Mouse (Mus musculus) kidney, embryonic 14.5 days (tissue): ENCODE results near the gene Fuom. TPM values are rescaled to one million over a fixed set of nuclear protein-coding genes. Genes with fewer than 3 reads are reported as not detected.

Experiments used
- ATAC-seq: fragments of 200-750 bp; cut with Nextera tagmentation; 2 replicates; pipeline ENCODE4 v1.8.0; 2017; ENCODE audit warnings: moderate number of reproducible peaks, mild to moderate bottlenecking, moderate TSS enrichment, moderate library complexity; ENCODE audit not compliant: low FRiP score, low TSS enrichment
- H3K27ac ChIP-seq: fragments of 300-500 bp; sonication (generic); 2 replicates; pipeline ENCODE4 v1.5.1; 2014; ENCODE audit warnings: low read depth, mild to moderate bottlenecking, low read length, moderate library complexity, mixed read lengths
- H3K27me3 ChIP-seq: fragments of 300-500 bp; sonication (generic); 2 replicates; pipeline ENCODE4 v1.6.1; 2014; ENCODE audit warnings: mild to moderate bottlenecking, low read length; ENCODE audit not compliant: control insufficient read depth, insufficient read depth
- H3K36me3 ChIP-seq: fragments of 300-500 bp; sonication (generic); 2 replicates; pipeline ENCODE4 v1.6.1; 2014; ENCODE audit warnings: low read length, mixed read lengths; ENCODE audit not compliant: control insufficient read depth, insufficient read depth
- H3K4me1 ChIP-seq: fragments of 300-500 bp; sonication (generic); 2 replicates; pipeline ENCODE4 v1.6.1; 2014; ENCODE audit warnings: low read length, mixed read lengths; ENCODE audit not compliant: control insufficient read depth, insufficient read depth
- H3K4me2 ChIP-seq: fragments of 300-500 bp; sonication (generic); replicated peaks from 2 replicates; pipeline ENCODE4 v1.6.1; 2014; ENCODE audit warnings: low read depth, mild to moderate bottlenecking, low read length
- H3K4me3 ChIP-seq: fragments of 300-500 bp; sonication (generic); 2 replicates; pipeline ENCODE4 v1.5.1; 2014; ENCODE audit warnings: mild to moderate bottlenecking, low read length
- H3K9ac ChIP-seq: fragments of 300-500 bp; sonication (generic); 2 replicates; pipeline ENCODE4 v1.6.1; 2014; ENCODE audit warnings: low read depth, mild to moderate bottlenecking, low read length, moderate library complexity
- H3K9me3 ChIP-seq: fragments of 300-500 bp; sonication (generic); 2 replicates; pipeline ENCODE4 v1.6.1; 2016; ENCODE audit warnings: low read length; ENCODE audit not compliant: control insufficient read depth
- WGBS: fragments of 180-500 bp; shearing (Covaris S2); extraction: QIAGEN DNeasy Blood & Tissue Kit; methylation state at CpG from one replicate; pipeline ENCODE4 v1.1.7; 2014; 5-methylcytosine and 5-hydroxymethylcytosine counted together
- polyA plus RNA-seq: library from polyadenylated mRNA; unstranded; fragments of >200 nt; fragmentation: Nextera tagmentation; extraction: Ambion mirVana; gene quantifications from 2 replicates; pipeline ENCODE4 v1.2.1, GENCODE M21; 2014

The Fuom gene
- polyA plus RNA-seq, 1 experiment from 2014 or later = 32.4 TPM

DNA sequence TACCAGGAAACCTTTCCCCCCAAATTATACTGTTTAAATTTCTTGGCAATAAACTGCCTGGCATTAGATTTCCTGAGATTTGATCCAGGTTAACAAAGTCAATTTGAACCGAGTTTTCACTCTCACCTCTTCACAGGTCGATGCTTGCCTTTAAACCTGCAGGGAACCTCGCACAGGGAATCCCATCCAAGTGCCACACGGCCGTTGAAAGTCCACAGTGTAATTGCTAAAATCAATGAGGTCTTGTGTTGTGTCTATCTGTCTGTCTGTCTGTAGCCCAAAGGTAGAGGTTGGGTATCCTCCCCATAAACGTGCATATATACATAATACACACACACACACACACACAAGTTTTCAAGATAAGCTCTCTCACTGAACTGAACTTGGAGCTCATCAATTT lies 34.8 kb downstream of the Fuom start:
- H3K27me3 ChIP-seq = peaks cover 11% of the 10 kb centered on the region
- H3K9ac ChIP-seq = no peak overlapping the region
- WGBS = 62% methylated on average over 6 of the region's 6 CpGs
- H3K9me3 ChIP-seq = no peaks in the 10 kb centered on the region
- no peak for ATAC-seq
- H3K27ac ChIP-seq = no peak overlapping the region
- H3K36me3 ChIP-seq = no peaks in the 10 kb centered on the region
- H3K4me2 ChIP-seq = no peak overlapping the region
- H3K4me3 ChIP-seq = no peak overlapping the region
- H3K4me1 ChIP-seq = no peaks in the 10 kb centered on the region

DNA sequence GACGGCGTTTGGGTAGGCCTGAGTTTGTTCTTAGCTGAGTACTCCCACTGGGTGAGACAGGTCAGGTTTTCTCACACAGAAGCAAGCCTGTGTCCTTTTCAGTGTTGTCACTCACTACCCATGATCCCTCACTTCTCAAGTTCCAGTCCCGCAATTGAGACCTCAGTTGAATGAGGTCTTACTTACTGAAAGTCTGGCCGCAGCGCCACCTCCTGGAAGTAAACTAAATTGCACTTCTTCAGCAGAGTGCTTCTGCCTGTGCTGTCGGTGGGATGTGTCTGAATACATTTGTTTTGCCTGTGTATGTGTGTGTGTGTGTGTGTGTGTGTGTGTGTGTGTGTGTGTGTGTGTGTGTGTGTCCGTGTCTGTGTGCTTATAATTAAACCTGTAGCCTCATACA lies 39.1 kb downstream of the Fuom start:
- H3K4me1 ChIP-seq = peaks cover 11% of the 10 kb centered on the region; the same call in 1 of the 2 replicates
- peaks cover 44% of the 10 kb centered on the region for H3K27me3 ChIP-seq
- ATAC-seq = no peak; the same call in 1 of the 2 replicates
- H3K36me3 ChIP-seq = no peaks in the 10 kb centered on the region
- H3K4me2 ChIP-seq = no peak overlapping the region
- no peaks in the 10 kb centered on the region for H3K9me3 ChIP-seq
- H3K27ac ChIP-seq = no peak overlapping the region
- WGBS = 22% methylated on average over 7 of the region's 7 CpGs
- H3K4me3 ChIP-seq = no peak overlapping the region
- H3K9ac ChIP-seq = no peak overlapping the region

DNA sequence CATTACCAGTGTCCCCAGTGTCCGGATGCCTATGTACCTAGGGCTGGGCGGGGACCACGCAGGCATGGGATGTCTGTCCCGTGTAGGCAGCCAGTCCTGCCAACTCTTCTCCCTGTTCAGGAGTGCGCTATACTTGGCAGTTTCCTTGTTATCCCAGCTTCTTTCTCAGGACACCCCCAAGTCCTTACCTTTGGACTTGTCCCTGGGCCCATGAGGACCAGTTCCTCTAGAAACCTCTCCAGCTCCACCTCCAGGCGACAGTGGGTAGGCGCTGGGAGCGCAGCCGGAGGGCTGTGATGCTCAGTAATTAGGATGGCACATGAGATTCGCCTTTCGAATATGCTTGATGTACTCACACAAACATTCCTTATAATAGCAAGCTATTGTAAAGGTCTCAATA lies 39.9 kb downstream of the Fuom start:
- no peak overlapping the region for H3K27ac ChIP-seq
- no peaks in the 10 kb centered on the region for H3K36me3 ChIP-seq
- no peak overlapping the region for H3K4me2 ChIP-seq
- no peaks in the 10 kb centered on the region for H3K9me3 ChIP-seq
- no peak overlapping the region for H3K4me3 ChIP-seq
- peak; percentile 37; the same call in 1 of the 2 replicates for ATAC-seq
- H3K9ac ChIP-seq = no peak overlapping the region
- 14% methylated on average over 11 of the region's 11 CpGs for WGBS
- H3K4me1 ChIP-seq = peaks cover 13% of the 10 kb centered on the region; the same call in 1 of the 2 replicates
- peaks cover 52% of the 10 kb centered on the region for H3K27me3 ChIP-seq

DNA sequence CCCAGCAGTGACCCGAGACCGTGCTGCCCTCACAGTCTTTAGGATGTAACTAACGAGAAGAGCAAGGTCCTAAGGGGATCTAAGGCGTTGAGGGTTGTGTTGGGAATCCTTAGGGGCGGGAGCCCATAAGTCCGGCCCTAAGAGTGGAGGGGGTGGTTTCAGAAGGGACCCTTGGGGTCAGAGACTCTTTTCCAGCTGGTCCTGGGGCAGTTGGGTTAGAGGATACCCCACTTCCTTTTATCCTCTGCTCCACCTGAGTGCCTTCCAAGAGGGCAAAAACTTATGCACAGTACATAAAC lies 40.5 kb downstream of the Fuom start:
- Histone ChIP-seq H3K9me3 (no peaks in the 10 kb centered on the region), H3K9ac (no peak overlapping the region), H3K4me2 (peak overlapping the region; percentile 46), H3K27me3 (peaks cover 57% of the 10 kb centered on the region), H3K4me1 (peaks cover 13% of the 10 kb centered on the region; the same call in 1 of the 2 replicates), H3K36me3 (no peaks in the 10 kb centered on the region), H3K4me3 (peak overlapping the region; percentile 35), H3K27ac (no peak overlapping the region)
- ATAC-seq = no peak
- 4% methylated on average over 6 of the region's 6 CpGs for WGBS

DNA sequence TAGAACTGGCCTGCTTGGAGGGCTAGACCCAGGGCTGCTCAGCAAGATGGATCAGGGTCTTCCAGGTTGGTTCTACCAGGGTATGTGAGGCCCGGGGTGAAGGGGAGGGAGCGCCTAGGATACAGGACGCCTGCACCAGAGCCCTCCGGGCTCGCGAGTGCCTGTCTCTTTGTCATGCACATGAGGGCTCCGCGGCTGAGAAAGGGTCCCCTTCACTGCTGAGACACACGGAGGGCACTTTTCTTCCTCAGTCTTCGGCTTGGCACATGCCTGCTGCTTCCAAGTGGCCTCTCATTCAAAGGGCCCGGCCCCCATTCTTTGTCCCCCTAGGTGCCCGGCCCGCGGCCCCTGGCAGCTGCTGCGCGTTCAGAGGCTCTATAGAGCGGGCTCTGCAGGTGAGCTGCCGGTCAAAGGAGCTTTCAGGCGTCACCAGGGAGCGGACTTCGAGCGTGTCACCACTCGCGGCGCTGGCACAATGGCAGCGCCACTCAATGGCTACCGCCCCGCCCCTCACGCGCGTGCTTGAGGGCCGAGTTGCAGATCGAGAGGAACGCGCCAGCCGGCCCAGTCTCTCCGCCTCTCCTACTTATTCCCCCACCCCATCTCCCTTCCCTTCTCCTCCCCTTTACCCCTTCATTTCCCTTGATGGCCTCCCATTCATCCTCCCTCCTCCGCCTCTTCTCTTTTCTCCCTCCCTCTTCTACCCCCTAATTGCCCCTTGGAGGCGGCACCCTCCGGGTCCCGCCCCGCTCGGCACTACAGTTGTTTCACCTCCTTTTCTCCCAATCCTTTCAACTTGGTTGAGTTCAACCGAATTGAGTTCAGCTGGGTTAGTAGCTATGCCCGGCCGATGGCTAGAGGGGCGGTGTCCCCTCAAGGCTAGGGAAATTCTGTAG lies 41.1 kb downstream of the Fuom start:
- peak overlapping the region; percentile 35 for H3K4me3 ChIP-seq

DNA sequence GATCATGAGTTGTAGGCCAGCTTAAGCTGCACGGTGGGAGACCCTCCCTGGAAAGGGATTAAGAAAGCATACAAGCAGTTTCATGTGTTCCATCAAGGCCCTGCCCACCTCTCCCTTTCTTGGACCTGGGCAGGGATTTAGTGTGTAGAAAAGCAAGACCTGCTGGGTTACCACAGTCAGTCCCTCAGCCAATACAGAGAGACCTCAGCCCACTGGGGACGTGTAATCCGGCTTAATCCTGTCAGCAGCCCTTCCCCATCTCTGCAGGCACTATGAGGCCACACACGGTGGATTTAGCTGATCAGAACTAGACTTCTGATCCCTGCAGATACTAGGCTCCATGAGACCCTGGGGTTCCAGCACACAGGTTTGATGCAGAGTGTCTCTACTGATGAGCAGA lies 42.6 kb downstream of the Fuom start:
- H3K27ac ChIP-seq = no peak overlapping the region
- 56% methylated on average over 4 of the region's 4 CpGs for WGBS
- H3K27me3 ChIP-seq = peaks cover 66% of the 10 kb centered on the region
- peaks cover 13% of the 10 kb centered on the region; the same call in 1 of the 2 replicates for H3K4me1 ChIP-seq
- no peak overlapping the region for H3K4me2 ChIP-seq
- H3K36me3 ChIP-seq = no peaks in the 10 kb centered on the region
- H3K9ac ChIP-seq = no peak overlapping the region
- H3K4me3 ChIP-seq = no peak overlapping the region
- ATAC-seq = no peak
- H3K9me3 ChIP-seq = no peaks in the 10 kb centered on the region

More for the DNA sequence above, 41.1 kb downstream of the Fuom start:
- Histone ChIP-seq H3K4me2 (peak overlapping the region; percentile 46), H3K4me1 (peaks cover 13% of the 10 kb centered on the region; the same call in 1 of the 2 replicates), H3K9me3 (no peaks in the 10 kb centered on the region), H3K36me3 (no peaks in the 10 kb centered on the region), H3K9ac (peak overlapping the region; percentile 14; the same call in 1 of the 2 replicates), H3K27me3 (peaks cover 63% of the 10 kb centered on the region), H3K27ac (no peak overlapping the region)
- 2% methylated on average over 42 of the region's 47 CpGs for WGBS
- ATAC-seq = peak; percentile 13; the same call in 1 of the 2 replicates

DNA sequence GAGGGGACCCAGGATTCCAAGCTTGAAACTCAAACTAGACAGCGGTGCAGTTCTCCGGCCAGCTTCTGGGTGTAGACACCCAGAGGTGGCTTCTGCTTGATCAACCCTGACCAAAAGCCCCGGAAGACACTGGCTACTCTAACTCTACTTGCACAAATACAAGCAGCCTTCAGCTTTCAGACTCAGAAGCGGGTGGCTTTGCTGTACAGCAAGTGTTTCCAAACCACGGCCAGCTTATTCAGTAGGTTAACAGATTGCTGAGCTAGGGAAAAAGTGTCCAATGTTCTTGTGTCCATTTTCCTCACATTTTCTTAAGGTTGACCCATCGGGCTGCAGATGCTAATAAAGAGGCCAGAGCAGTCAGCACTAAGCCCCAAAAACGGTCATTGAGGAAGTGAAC lies 43.7 kb downstream of the Fuom start:
- Histone ChIP-seq H3K4me1 (peaks cover 13% of the 10 kb centered on the region; the same call in 1 of the 2 replicates), H3K4me2 (peak overlapping the region; percentile 72), H3K27ac (no peak overlapping the region), H3K9ac (peak overlapping the region; percentile 60; the same call in 1 of the 2 replicates), H3K9me3 (no peaks in the 10 kb centered on the region), H3K36me3 (no peaks in the 10 kb centered on the region), H3K4me3 (peak overlapping the region; percentile 43), H3K27me3 (peaks cover 61% of the 10 kb centered on the region)
- WGBS = 16% methylated on average over 7 of the region's 7 CpGs
- no peak for ATAC-seq

DNA sequence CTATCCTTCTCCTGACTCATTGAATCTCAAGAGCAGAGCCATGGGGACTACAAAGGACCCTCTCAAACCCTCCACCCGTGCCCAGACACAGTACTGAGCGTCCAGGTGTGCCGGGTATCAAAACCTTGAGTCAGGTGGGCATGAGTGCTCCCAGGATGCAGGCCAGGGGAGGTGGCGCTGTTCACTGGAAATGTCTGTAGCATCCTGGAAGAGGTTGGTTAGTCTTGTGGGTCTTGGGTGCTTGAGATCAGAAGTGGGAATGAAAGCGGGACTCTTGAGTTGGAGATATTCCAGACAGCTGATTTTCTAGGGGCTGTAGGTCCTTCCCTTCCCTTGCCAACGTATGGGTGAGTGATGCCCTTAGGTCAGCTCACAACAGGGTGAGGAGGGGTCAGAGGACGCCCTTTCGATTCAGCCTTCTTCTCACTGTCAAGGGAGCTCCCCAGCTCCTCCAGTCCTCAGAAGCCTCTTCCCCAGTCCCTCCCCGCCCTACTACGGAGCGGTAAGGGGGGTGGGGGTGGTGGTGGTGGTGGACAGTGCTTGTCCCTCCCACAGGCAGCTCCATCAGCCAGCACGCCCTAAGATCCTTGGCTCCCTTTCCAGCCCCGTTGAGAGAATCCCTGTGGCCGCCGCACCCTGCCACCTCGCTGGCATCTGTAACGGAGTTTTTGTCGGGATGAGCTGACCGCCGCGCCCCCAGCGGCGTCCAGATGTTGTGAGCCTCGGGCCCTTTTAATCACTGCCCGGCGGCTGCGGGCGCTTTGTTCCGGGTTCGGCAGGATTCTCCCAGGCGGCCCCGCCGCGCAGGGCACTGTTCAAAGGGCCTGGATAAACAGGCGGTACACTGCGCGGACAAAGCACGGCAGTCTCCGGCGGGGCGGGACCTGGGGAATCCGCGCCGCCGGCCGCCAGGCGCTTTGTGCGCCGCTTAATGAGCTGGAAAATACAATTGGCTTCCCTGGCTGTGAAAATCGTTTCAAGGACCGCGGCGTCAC lies 44.5 kb downstream of the Fuom start:
- ATAC-seq = peak; percentile 59
- peaks cover 13% of the 10 kb centered on the region; the same call in 1 of the 2 replicates for H3K4me1 ChIP-seq
- peak overlapping the region; percentile 60 for H3K9ac ChIP-seq
- peak overlapping the region; percentile 43 for H3K4me3 ChIP-seq
- 2% methylated on average over 53 of the region's 53 CpGs for WGBS
- peaks cover 63% of the 10 kb centered on the region for H3K27me3 ChIP-seq
- no peaks in the 10 kb centered on the region for H3K36me3 ChIP-seq
- H3K9me3 ChIP-seq = no peaks in the 10 kb centered on the region
- no peak overlapping the region for H3K27ac ChIP-seq
- H3K4me2 ChIP-seq = peak overlapping the region; percentile 72
